7 mouse cellular contexts compared by ENCODE assay signal in the genomic region with DNA sequence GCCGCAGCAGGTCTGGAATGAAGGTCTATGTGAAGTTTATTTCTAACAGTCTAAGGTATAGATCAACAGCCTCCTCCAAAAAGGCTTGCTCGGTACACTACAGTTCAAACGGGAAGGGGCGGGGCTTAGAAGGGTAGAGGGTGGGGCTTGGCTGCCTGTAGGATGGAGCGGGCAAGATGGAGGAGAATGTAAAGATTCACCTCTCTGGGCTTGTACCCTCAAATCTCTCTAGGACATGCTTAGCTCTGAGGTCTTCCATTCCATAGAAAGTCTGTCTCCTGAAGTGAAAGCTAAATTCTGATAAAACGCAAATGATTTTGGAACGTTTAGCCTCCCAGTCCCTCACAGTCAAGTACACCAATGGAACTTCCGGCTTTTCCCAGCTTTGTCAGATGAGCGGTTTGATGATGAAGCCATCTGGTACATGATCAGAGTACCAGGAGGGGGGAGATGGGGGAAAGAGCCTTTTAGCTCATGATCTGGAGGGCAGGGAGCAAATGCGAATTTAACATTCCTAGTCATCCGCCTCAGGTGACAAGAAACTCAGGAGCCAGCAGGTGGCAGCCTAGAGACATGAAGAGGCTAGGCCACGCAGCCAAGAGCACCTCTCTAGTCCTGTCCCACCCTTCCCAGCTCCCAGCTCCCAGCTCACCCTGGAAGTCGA. TPM values are rescaled to one million over a fixed set of nuclear protein-coding genes. Genes with fewer than 3 reads are reported as not detected.
DNase-seq lines count a peak whose midpoint lies in the region; ATAC-seq and TF ChIP-seq lines count a peak whose summit lies in the region.

No protein-coding gene starts in this region.

- H3K4me3 ChIP-seq in forebrain, embryonic 14.5 days (ENCODE audit: low read depth, low read length) = peak overlapping the region; percentile 14; the same call in 1 of the 2 replicates
- peak overlapping the region; percentile 18 for H3K4me3 ChIP-seq in hindbrain, embryonic 13.5 days
- peak overlapping the region; percentile 36 for H3K4me3 ChIP-seq in left cerebral cortex, adult 2 months

- H3K27ac ChIP-seq in forebrain, embryonic 14.5 days (ENCODE audit: low read depth, low read length) = no peak overlapping the region
- no peak overlapping the region for H3K27ac ChIP-seq in hindbrain, embryonic 13.5 days
- H3K27ac ChIP-seq in left cerebral cortex, adult 2 months = no peak overlapping the region

- no peak overlapping the region for H3K9ac ChIP-seq in forebrain, embryonic 14.5 days (ENCODE audit: low read length)
- no peak overlapping the region for H3K9ac ChIP-seq in hindbrain, embryonic 13.5 days

- TF ChIP-seq CTCF in left cerebral cortex, adult 2 months (IDR thresholded peaks at IDR 0.05) = peak; percentile 74

- H3K4me1 ChIP-seq in forebrain, embryonic 14.5 days (ENCODE audit: control insufficient read depth, insufficient read depth, low read length) = no peaks in the 10 kb centered on the region
- no peaks in the 10 kb centered on the region for H3K4me1 ChIP-seq in hindbrain, embryonic 13.5 days (replicated peaks)

- intact Hi-C loops in left cerebral cortex, adult 2 months (cut with DNase I) = loop anchor here (1.0 to 5.0 kb wide), 2 partner anchors 39 to 92 kb away; no protein-coding TSS in a partner anchor

- H3K9me3 ChIP-seq in forebrain, embryonic 14.5 days (replicated peaks; ENCODE audit: control insufficient read depth, low read length) = no peaks in the 10 kb centered on the region
- H3K9me3 ChIP-seq in hindbrain, embryonic 13.5 days = no peaks in the 10 kb centered on the region

- no peaks in the 10 kb centered on the region for H3K36me3 ChIP-seq in forebrain, embryonic 14.5 days (ENCODE audit: control insufficient read depth, insufficient read depth, low read length)
- no peaks in the 10 kb centered on the region for H3K36me3 ChIP-seq in hindbrain, embryonic 13.5 days

- H3K4me2 ChIP-seq in forebrain, embryonic 14.5 days (ENCODE audit: low read length) = peak overlapping the region; percentile 41
- H3K4me2 ChIP-seq in hindbrain, embryonic 13.5 days = peak overlapping the region; percentile 46

- DNase-seq in Muller cell, postnatal 12 days (ENCODE audit: inconsistent ontology term) = peak; percentile 64
- peak; percentile 62 for DNase-seq in cerebellum, adult 11 months
- DNase-seq in forebrain, embryonic 14.5 days (ENCODE audit: low spot score) = peak; percentile 82
- DNase-seq in left cerebral cortex, adult 2 months (ENCODE audit: extremely low spot score in 1 of 2, low spot score in 2 of 2) = peak; percentile 67 to 76
- peak; percentile 59 for DNase-seq in right cerebral cortex, postnatal 25 days

- ATAC-seq in forebrain, embryonic 14.5 days = peak; percentile 70
- peak; percentile 54 for ATAC-seq in hindbrain, embryonic 13.5 days (ENCODE audit: low FRiP score)
- ATAC-seq in megakaryocyte, adult 5-6 weeks (ENCODE audit: poor library complexity, severe bottlenecking) = peak; percentile 91

- WGBS in forebrain, embryonic 14.5 days = 13% methylated on average over 13 of the region's 13 CpGs
- whole genome bisulfite sequencing in hindbrain, embryonic 13.5 days = 14% methylated on average over 13 of the region's 13 CpGs

- no peaks in the 10 kb centered on the region for H3K27me3 ChIP-seq in forebrain, embryonic 14.5 days (replicated peaks; ENCODE audit: control insufficient read depth, insufficient read depth, low read length)
- no peaks in the 10 kb centered on the region for H3K27me3 ChIP-seq in hindbrain, embryonic 13.5 days

RNA-seq across cellular contexts. Expression of a gene that starts 17.0 kb away (rescaled TPM):
- 72.5 and 73.8 TPM in 2 replicates for polyA plus RNA-seq in forebrain, embryonic 14.5 days (2014; fragmentation: Nextera tagmentation; extraction: Ambion mirVana)
- polyA plus RNA-seq in hindbrain, embryonic 13.5 days (2015; fragmentation: Nextera tagmentation; extraction: Ambion mirVana) = 75.1 and 76.7 TPM in 2 replicates
- 10 to 100 TPM; 29.1 to 32.2 TPM for total RNA-seq in left cerebral cortex, adult 2 months (2021)
- 94.0 and 96.6 TPM in 2 replicates for total RNA-seq in megakaryocyte, adult 5-6 weeks (2015)
- total RNA-seq in megakaryocyte, adult 5-6 weeks (2017) = 54.2 and 56.7 TPM in 2 replicates

RNA-seq across cellular contexts. Expression of a gene that starts 26.1 kb away (rescaled TPM):
- not detected in 2 replicates for polyA plus RNA-seq in forebrain, embryonic 14.5 days (2014; fragmentation: Nextera tagmentation; extraction: Ambion mirVana)
- polyA plus RNA-seq in hindbrain, embryonic 13.5 days (2015; fragmentation: Nextera tagmentation; extraction: Ambion mirVana) = not detected in 2 replicates
- total RNA-seq in left cerebral cortex, adult 2 months (2021) = not detected
- total RNA-seq in megakaryocyte, adult 5-6 weeks (2015) = not detected in 2 replicates
- total RNA-seq in megakaryocyte, adult 5-6 weeks (2017) = not detected in 2 replicates

RNA-seq across cellular contexts. Expression of a gene that starts 32.0 kb away (rescaled TPM):
- polyA plus RNA-seq in forebrain, embryonic 14.5 days (2014; fragmentation: Nextera tagmentation; extraction: Ambion mirVana) = 46.8 and 51.0 TPM in 2 replicates
- 75.0 and 78.2 TPM in 2 replicates for polyA plus RNA-seq in hindbrain, embryonic 13.5 days (2015; fragmentation: Nextera tagmentation; extraction: Ambion mirVana)
- total RNA-seq in left cerebral cortex, adult 2 months (2021) = 10 to 100 TPM; 60.7 to 62.8 TPM
- 31.8 and 33.5 TPM in 2 replicates for total RNA-seq in megakaryocyte, adult 5-6 weeks (2015)
- 21.5 and 22.4 TPM in 2 replicates for total RNA-seq in megakaryocyte, adult 5-6 weeks (2017)

RNA-seq across cellular contexts. Expression of a gene that starts 37.5 kb away (rescaled TPM):
- 161 and 167 TPM in 2 replicates for polyA plus RNA-seq in forebrain, embryonic 14.5 days (2014; fragmentation: Nextera tagmentation; extraction: Ambion mirVana)
- polyA plus RNA-seq in hindbrain, embryonic 13.5 days (2015; fragmentation: Nextera tagmentation; extraction: Ambion mirVana) = 144 and 175 TPM in 2 replicates
- 100 to 1,000 TPM; 804 to 830 TPM for total RNA-seq in left cerebral cortex, adult 2 months (2021)
- 0.62 and 1.7 TPM in 2 replicates for total RNA-seq in megakaryocyte, adult 5-6 weeks (2015)
- 1.0 and 1.6 TPM in 2 replicates for total RNA-seq in megakaryocyte, adult 5-6 weeks (2017)

RNA-seq across cellular contexts. Expression of a gene that starts 58.9 kb away (rescaled TPM):
- 21.5 and 25.4 TPM in 2 replicates for polyA plus RNA-seq in forebrain, embryonic 14.5 days (2014; fragmentation: Nextera tagmentation; extraction: Ambion mirVana)
- polyA plus RNA-seq in hindbrain, embryonic 13.5 days (2015; fragmentation: Nextera tagmentation; extraction: Ambion mirVana) = 9.9 and 10.2 TPM in 2 replicates
- total RNA-seq in left cerebral cortex, adult 2 months (2021) = 10 to 100 TPM; 12.1 to 16.1 TPM
- total RNA-seq in megakaryocyte, adult 5-6 weeks (2015) = 23.6 and 31.6 TPM in 2 replicates
- total RNA-seq in megakaryocyte, adult 5-6 weeks (2017) = 60.7 and 63.2 TPM in 2 replicates
